Mouse (Mus musculus): ENCODE results near the gene Macrod2. TPM values are rescaled to one million over a fixed set of nuclear protein-coding genes. Genes with fewer than 3 reads are reported as not detected.

Gene Macrod2
- polyA plus RNA-seq, 1 experiment from 2014 or later: 22.7 TPM

DNA sequence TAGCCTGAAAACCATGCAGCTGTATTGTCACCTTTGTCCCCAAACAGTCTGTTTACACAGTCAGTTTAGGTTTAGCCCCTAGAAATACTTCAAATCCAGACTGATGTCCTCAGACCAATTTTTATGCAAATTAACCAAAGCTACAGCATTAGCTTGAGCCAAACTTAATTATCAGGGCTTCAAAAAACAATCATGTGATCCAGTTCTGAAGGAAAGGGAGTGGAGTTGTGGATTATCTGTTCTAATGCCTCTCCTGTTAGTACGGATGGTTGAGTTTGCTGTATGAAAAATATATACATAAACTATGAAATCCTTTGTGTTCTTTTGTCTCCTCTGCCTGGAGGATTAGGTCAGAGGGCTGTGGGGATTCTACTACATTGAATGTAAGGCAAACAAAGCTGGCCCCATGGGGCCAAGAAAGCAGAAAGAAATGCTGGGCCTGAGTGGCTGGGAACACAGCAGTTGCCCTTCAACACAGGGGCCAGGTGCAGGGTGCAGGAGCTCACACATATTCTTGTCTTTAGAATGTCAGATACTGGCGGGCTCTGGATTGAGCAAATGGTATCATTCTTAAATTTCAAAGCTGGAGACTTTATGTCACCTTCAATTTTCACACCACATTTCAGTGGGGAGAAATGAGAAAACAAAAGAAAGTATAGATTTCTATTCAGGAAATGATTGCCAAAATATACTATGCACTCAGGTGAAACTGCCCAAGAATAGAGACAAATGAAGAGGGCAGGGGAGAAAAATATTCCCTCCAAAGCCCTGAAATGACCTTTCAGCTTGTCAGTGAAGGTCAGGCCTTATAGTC lies 1908.2 kb downstream of the Macrod2 start:
- Histone ChIP-seq H3K9ac (no peak overlapping the region), H3K4me2 (no peak overlapping the region), H3K9me3 (replicated peaks) (no peaks in the 10 kb centered on the region; the same call in 1 of the 2 replicates), H3K4me1 (replicated peaks) (no peaks in the 10 kb centered on the region), H3K36me3 (no peaks in the 10 kb centered on the region), H3K27me3 (replicated peaks) (no peaks in the 10 kb centered on the region), H3K4me3 (no peak overlapping the region), H3K27ac (ENCODE audit: poor library complexity, severe bottlenecking) (no peak overlapping the region)
- no peak for ATAC-seq (ENCODE audit: insufficient number of reproducible peaks, low FRiP score)
- 45% methylated on average over 2 of the region's 2 CpGs for WGBS

DNA sequence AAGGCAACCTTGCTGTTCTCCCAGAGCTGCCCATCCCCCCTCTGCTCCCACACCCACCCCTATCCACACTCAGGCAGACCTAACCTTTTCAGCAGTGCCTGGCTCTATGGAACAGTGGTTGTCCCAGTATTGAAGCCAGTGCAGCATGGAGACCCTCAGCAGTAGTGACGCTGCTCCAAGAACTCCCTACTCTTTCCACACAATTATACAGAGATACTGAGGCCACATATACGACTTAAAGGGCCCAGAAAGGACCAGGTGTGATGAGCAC lies 1908.7 kb downstream of the Macrod2 start:
- Histone ChIP-seq H3K9me3 (replicated peaks) (no peaks in the 10 kb centered on the region; the same call in 1 of the 2 replicates), H3K27me3 (replicated peaks) (no peaks in the 10 kb centered on the region), H3K27ac (ENCODE audit: poor library complexity, severe bottlenecking) (no peak overlapping the region), H3K9ac (no peak overlapping the region), H3K4me3 (no peak overlapping the region), H3K4me2 (no peak overlapping the region), H3K4me1 (replicated peaks) (no peaks in the 10 kb centered on the region), H3K36me3 (no peaks in the 10 kb centered on the region)
- no peak for ATAC-seq (ENCODE audit: insufficient number of reproducible peaks, low FRiP score)
- 58% methylated on average over 2 of the region's 2 CpGs for WGBS

DNA sequence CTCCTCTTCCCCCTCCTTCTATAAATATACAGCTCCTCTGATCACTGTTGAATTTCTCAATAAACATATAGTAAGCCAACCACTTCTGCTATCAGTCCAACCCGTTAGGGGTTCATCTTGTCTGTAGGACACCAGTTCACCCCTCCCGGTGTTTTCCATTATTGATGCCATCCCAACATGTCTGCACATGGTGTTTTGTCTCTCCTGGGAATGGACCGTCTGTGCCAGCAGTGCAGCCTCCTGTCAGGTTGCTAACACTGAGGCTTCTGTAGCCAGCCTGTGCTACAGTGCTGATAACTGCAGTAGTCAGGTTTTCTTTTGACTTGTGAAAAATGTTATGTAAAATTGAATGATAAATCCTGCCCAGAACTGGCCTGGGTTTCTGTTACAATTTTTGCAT lies 1928.0 kb downstream of the Macrod2 start:
- H3K4me3 ChIP-seq: no peak overlapping the region
- no peaks in the 10 kb centered on the region for H3K9me3 ChIP-seq (replicated peaks)
- no peak overlapping the region for H3K4me2 ChIP-seq
- H3K9ac ChIP-seq: no peak overlapping the region
- H3K36me3 ChIP-seq: no peaks in the 10 kb centered on the region
- no peaks in the 10 kb centered on the region for H3K4me1 ChIP-seq (replicated peaks)
- H3K27ac ChIP-seq (ENCODE audit: poor library complexity, severe bottlenecking): no peak overlapping the region
- 75% methylated on average over 3 of the region's 3 CpGs for WGBS
- ATAC-seq (ENCODE audit: insufficient number of reproducible peaks, low FRiP score): no peak
- H3K27me3 ChIP-seq (replicated peaks): no peaks in the 10 kb centered on the region

DNA sequence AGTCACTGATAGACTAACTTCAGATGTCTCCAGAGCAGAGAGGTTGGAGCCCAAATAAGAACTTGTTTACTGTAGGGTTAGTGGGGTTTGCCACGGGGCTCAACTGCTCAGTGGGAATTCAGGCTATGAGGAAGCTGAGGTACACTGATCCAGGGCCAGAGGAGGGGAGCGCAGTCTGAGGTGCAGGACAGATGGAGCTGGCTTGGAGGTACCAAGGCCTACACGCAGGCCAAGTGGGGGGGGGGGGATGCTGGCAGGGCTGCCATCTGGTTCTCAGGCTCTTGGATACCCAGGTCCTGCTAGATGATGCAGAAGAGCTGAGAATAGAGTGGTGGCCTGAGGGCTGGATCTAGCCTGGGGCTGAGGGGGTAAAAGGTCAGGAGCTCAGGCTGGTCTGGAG lies 1931.6 kb downstream of the Macrod2 start:
- H3K4me3 ChIP-seq: no peak overlapping the region
- no peaks in the 10 kb centered on the region for H3K9me3 ChIP-seq (replicated peaks)
- 92% methylated on average over 3 of the region's 3 CpGs for WGBS
- no peaks in the 10 kb centered on the region for H3K36me3 ChIP-seq
- no peak overlapping the region for H3K9ac ChIP-seq
- no peak for ATAC-seq (ENCODE audit: insufficient number of reproducible peaks, low FRiP score)
- H3K27ac ChIP-seq (ENCODE audit: poor library complexity, severe bottlenecking): no peak overlapping the region
- no peak overlapping the region for H3K4me2 ChIP-seq
- no peaks in the 10 kb centered on the region for H3K4me1 ChIP-seq (replicated peaks)
- no peaks in the 10 kb centered on the region for H3K27me3 ChIP-seq (replicated peaks)

DNA sequence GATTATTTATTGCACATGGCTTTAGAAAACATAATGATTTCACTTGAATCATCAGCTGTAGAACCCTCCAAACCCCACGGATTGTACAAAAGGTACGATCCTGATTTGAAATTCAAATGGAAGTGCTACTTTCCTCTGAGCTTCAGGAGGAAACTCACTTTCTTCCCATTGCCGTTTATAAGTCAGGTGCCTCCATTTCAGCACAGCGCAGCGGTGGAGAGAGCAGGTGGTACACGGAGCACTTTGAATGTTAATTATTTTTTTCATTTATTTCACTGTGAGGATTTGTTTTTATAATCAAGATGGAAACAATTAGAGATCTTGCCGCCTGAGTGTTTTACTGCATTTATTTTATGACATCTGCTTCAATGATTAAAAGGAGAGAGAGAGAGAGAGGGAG lies 1934.7 kb downstream of the Macrod2 start:
- H3K4me3 ChIP-seq: no peak overlapping the region
- H3K27ac ChIP-seq (ENCODE audit: poor library complexity, severe bottlenecking): no peak overlapping the region
- no peak overlapping the region for H3K4me2 ChIP-seq
- peaks cover 4% of the 10 kb centered on the region; the same call in 1 of the 2 replicates for H3K4me1 ChIP-seq (replicated peaks)
- ATAC-seq (ENCODE audit: insufficient number of reproducible peaks, low FRiP score): no peak
- no peaks in the 10 kb centered on the region for H3K36me3 ChIP-seq
- no peaks in the 10 kb centered on the region for H3K9me3 ChIP-seq (replicated peaks)
- no peaks in the 10 kb centered on the region for H3K27me3 ChIP-seq (replicated peaks)
- WGBS: 61% methylated on average over 7 of the region's 7 CpGs
- H3K9ac ChIP-seq: no peak overlapping the region

DNA sequence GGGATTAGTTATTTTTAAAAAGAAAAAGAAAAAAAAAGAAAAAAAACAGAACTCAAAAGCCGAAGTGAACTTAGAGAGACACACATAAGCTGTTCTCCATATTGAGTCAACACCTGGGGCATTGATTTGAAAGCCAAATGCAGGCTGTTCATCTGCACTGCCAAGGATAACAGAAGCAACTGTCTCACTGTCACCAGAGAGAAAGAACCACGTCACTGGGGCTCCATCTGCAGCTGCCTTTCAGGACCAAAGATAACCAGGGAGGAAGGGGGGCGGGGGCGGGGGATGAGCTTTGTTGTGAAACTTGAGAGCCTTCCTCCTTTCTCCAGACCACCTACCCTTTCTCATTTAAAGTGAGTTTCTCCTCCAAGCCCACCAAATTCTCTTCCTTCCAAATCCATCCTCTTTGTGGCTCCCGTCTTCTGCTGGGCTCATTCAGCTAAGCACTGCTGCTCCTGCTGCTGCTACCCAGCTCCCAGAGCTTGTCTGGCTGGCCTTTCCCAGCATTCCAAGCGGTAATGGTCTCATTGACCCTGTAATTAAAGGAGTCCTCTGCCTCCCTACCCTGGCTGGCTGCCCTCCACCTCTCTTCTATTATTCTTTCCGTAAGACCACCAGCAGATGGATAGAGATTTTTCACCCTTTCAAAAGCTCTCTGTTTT lies 1939.5 kb downstream of the Macrod2 start:
- H3K27ac ChIP-seq (ENCODE audit: poor library complexity, severe bottlenecking): no peak overlapping the region

DNA sequence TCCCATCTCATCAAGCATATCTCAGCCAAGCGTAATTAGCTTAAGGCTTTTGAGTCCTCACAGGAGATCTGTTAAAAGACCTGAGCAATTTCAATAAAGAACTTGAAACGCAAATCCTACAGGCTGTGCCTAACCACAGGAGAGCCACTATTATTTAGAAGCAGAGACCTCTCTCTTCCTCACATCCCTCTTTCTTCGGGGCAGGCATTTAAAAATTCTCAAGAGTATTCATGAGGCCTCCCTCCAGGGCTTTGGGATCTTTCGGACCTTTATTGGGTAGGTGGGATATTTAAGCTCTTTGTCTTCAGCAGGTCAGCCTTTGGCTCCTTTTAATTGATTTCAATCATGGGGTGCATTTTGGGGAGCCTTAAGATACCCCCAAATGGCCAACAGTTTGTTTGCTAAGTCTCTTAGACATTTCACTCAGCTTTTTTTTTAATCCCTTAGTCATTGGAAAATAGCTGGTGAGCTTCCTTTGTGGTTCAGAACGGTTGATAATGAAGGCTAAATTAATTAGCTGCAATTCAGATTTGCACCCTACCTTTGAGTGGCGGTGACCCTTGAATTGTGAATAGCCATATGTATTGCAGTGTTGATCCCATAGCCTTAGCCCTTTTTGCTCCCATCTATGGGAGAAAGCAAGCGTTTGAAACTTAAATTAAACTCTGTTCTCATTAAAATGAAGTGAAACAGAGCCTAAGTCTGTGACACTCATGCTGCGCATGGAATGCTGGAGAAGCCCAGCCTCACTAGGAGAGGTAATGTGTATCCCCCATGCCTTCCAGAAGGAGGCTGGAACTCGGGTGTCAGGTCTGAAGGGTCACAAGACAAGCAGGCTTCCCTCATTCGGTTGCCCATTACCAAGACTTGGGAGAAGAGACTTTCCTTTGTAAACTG lies 1940.2 kb downstream of the Macrod2 start:
- Histone ChIP-seq H3K4me2 (no peak overlapping the region), H3K9me3 (replicated peaks) (no peaks in the 10 kb centered on the region), H3K27ac (ENCODE audit: poor library complexity, severe bottlenecking) (no peak overlapping the region), H3K4me3 (no peak overlapping the region), H3K9ac (no peak overlapping the region), H3K4me1 (replicated peaks) (peaks cover 6% of the 10 kb centered on the region; the same call in 1 of the 2 replicates), H3K27me3 (replicated peaks) (no peaks in the 10 kb centered on the region), H3K36me3 (no peaks in the 10 kb centered on the region)
- WGBS: 55% methylated on average over 10 of the region's 10 CpGs
- no peak for ATAC-seq (ENCODE audit: insufficient number of reproducible peaks, low FRiP score)

More for the DNA sequence above, 1939.5 kb downstream of the Macrod2 start:
- Histone ChIP-seq H3K27me3 (replicated peaks) (no peaks in the 10 kb centered on the region), H3K4me2 (peak overlapping the region; percentile 55), H3K36me3 (no peaks in the 10 kb centered on the region), H3K9me3 (replicated peaks) (no peaks in the 10 kb centered on the region), H3K4me3 (no peak overlapping the region), H3K4me1 (replicated peaks) (peaks cover 6% of the 10 kb centered on the region; the same call in 1 of the 2 replicates), H3K9ac (no peak overlapping the region)
- 8% methylated on average over 7 of the region's 7 CpGs for WGBS
- no peak for ATAC-seq (ENCODE audit: insufficient number of reproducible peaks, low FRiP score)

DNA sequence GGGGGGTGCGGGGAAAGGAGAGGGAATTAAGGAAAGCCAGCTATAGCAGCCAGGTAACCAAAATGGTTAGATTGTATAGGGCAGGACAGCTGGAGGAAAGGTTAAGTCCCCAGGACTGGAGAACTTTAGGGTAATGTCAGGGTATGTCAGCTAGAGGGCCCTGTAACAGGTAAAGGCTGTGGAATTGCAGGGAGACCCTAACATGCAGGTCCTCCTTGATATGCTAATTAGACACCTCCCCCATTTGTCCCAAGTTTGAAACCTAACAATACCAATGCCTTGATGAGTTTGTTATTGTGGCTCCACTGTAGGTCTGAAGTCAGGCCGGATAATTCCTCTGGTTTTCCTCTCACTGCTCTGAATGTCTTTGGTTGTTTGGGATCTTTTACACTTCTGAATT lies 1948.9 kb downstream of the Macrod2 start:
- no peaks in the 10 kb centered on the region for H3K27me3 ChIP-seq (replicated peaks)
- ATAC-seq (ENCODE audit: insufficient number of reproducible peaks, low FRiP score): no peak
- WGBS: 56% methylated on average over 1 of the region's 2 CpGs
- H3K4me1 ChIP-seq (replicated peaks): no peaks in the 10 kb centered on the region
- H3K9ac ChIP-seq: no peak overlapping the region
- H3K4me3 ChIP-seq: no peak overlapping the region
- H3K4me2 ChIP-seq: no peak overlapping the region
- no peak overlapping the region for H3K27ac ChIP-seq (ENCODE audit: poor library complexity, severe bottlenecking)
- no peaks in the 10 kb centered on the region for H3K9me3 ChIP-seq (replicated peaks)
- H3K36me3 ChIP-seq: no peaks in the 10 kb centered on the region

DNA sequence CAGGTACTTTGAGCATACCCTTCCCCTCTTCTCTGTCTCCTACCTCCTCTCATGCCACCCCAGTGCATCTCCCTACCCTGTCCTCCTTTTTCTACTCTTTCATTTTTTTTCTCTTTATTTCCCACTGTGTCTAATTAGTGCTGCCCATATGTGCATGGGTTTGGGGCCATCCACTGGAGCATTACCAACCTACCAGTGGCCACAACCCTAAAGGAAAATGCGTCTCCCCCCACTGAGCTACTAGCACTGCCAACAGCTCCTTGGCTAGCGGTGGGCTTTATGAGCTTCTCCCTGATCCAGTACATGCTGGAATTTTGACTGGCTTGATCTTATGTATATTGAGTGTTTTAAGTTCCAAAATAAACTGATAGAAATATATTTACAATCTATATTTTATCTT lies 1949.6 kb downstream of the Macrod2 start:
- Histone ChIP-seq H3K9ac (no peak overlapping the region), H3K27ac (ENCODE audit: poor library complexity, severe bottlenecking) (no peak overlapping the region), H3K4me1 (replicated peaks) (no peaks in the 10 kb centered on the region), H3K36me3 (no peaks in the 10 kb centered on the region), H3K4me3 (no peak overlapping the region), H3K4me2 (no peak overlapping the region), H3K9me3 (replicated peaks) (no peaks in the 10 kb centered on the region), H3K27me3 (replicated peaks) (no peaks in the 10 kb centered on the region)
- no peak for ATAC-seq (ENCODE audit: insufficient number of reproducible peaks, low FRiP score)
- 79% methylated on average over 2 of the region's 2 CpGs for WGBS

DNA sequence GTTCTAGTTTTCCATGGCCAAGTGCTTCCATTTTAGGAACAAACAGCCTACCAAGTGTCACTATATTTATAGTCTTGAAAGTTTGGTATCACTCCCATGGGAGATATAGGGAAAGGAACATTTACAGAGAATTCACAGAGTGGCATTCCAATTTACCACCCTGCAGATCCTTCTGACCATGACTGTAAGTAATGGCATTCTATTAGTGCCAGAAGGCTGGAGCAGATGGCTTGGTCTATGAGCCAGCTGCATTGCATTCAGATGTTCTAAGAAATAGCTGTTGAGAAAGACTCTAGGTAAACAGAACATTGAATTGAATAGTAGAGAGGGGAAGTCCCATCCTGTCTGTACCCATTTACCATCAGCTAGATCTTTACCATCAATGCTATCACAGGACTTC lies 1954.7 kb downstream of the Macrod2 start:
- H3K27ac ChIP-seq (ENCODE audit: poor library complexity, severe bottlenecking): no peak overlapping the region
- no peak overlapping the region for H3K4me2 ChIP-seq
- no peaks in the 10 kb centered on the region for H3K36me3 ChIP-seq
- H3K4me3 ChIP-seq: no peak overlapping the region
- H3K9me3 ChIP-seq (replicated peaks): no peaks in the 10 kb centered on the region
- no peaks in the 10 kb centered on the region for H3K4me1 ChIP-seq (replicated peaks)
- no peak overlapping the region for H3K9ac ChIP-seq
- no peak for ATAC-seq (ENCODE audit: insufficient number of reproducible peaks, low FRiP score)
- no peaks in the 10 kb centered on the region for H3K27me3 ChIP-seq (replicated peaks)

DNA sequence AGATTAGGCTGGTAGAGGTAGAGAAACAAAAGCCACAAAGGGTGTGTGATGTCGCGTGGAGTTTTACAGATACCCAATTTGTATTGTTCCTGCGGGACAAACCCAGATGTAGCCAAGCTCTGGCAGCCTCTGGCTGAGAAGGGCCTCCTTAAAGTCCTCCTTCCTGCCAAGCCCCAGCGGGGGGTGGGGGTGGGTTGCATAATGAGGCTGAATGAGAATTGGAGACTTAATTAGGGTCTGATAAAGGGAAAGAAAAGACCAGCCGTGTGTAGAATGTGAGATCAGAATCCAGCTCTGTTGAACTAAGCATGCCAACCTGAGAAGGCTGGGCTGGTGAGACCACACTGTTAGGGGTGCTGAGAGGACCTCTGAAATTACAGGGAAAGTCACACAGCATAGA lies 1967.8 kb downstream of the Macrod2 start:
- H3K9ac ChIP-seq: no peak overlapping the region
- ATAC-seq (ENCODE audit: insufficient number of reproducible peaks, low FRiP score): no peak
- 12% methylated on average over 5 of the region's 5 CpGs for WGBS
- H3K27me3 ChIP-seq (replicated peaks): no peaks in the 10 kb centered on the region
- no peak overlapping the region for H3K27ac ChIP-seq (ENCODE audit: poor library complexity, severe bottlenecking)
- H3K36me3 ChIP-seq: no peaks in the 10 kb centered on the region
- no peaks in the 10 kb centered on the region for H3K9me3 ChIP-seq (replicated peaks)
- H3K4me1 ChIP-seq (replicated peaks): no peaks in the 10 kb centered on the region
- H3K4me2 ChIP-seq: no peak overlapping the region
- H3K4me3 ChIP-seq: no peak overlapping the region

Measured in heart, embryonic 12.5 days (tissue).